Mouse (Mus musculus) small intestine, adult 10 weeks (tissue): ENCODE measurements around the gene Dck. TPM values are rescaled to one million over a fixed set of nuclear protein-coding genes. Genes with fewer than 3 reads are reported as not detected.

Experiments used
- polyA plus RNA-seq: library from polyadenylated mRNA; stranded (reverse); fragments of 350-450 nt; fragmentation: Illumina TruSeq; extraction: RNeasy Lipid Tissue Mini Kit (QIAGEN cat#74804); gene quantifications from one replicate; pipeline ENCODE4 v1.2.3, GENCODE M21; 2014; ENCODE audit warnings: low replicate concordance

Gene Dck
- 25.4 TPM for polyA plus RNA-seq

GRCm38 (mm10) chr5:88764987-88765481 lies at the start of gene Dck:
Gene Dck, plus strand, starts transcription at chr5:88764996.

GRCm38 (mm10) chr5:88720116-88721002 lies 44.4 kb upstream of the Dck start, which contains the start of gene Mob1b:
Gene Mob1b, plus strand, starts transcription at chr5:88720855.

Other genes starting within 250 kb of the Dck start
- 1,623 TPM for gene Jchain, start 237.1 kb upstream of the Dck start, polyA plus RNA-seq
- gene Utp3, start 210.5 kb upstream of the Dck start, polyA plus RNA-seq: 48.4 TPM
- 71.3 TPM for gene Rufy3, start 200.0 kb upstream of the Dck start, polyA plus RNA-seq
- gene Grsf1, start 88.8 kb upstream of the Dck start, polyA plus RNA-seq: 176 TPM
- gene Mob1b, start 44.1 kb upstream of the Dck start, polyA plus RNA-seq: 105 TPM
- gene Slc4a4, start 121.8 kb downstream of the Dck start, polyA plus RNA-seq: 47.6 TPM